8 mouse cellular contexts compared by ENCODE assay signal in genomic region chr2:26483230-26483869, GRCm38 (mm10). TPM values are rescaled to one million over a fixed set of nuclear protein-coding genes. Genes with fewer than 3 reads are reported as not detected.
DNase-seq lines count a peak whose midpoint lies in the region; ATAC-seq and TF ChIP-seq lines count a peak whose summit lies in the region.

No protein-coding gene starts in this region.

- no peak overlapping the region for H3K9ac ChIP-seq in hindbrain, embryonic 12.5 days
- peak overlapping the region; percentile 36; the same call in 1 of the 2 replicates for H3K9ac ChIP-seq in stomach, embryonic 16.5 days (ENCODE audit: low read length)

- peak; percentile 15 for ATAC-seq in G1E (ENCODE audit: extremely low read depth, insufficient number of reproducible peaks, low FRiP score, poor library complexity, severe bottlenecking)
- ATAC-seq in hindbrain, embryonic 12.5 days (ENCODE audit: low FRiP score): no peak
- peak; percentile 90 for ATAC-seq in megakaryocyte progenitor cell, adult 5-6 weeks (replicated peaks; ENCODE audit: poor library complexity)
- ATAC-seq in stomach, embryonic 16.5 days (ENCODE audit: insufficient read depth, low FRiP score): no peak

- TF ChIP-seq CTCF in G1E (IDR thresholded peaks at IDR 0.05; ENCODE audit: low read depth, low read length): no peak

- no peaks in the 10 kb centered on the region for H3K9me3 ChIP-seq in G1E (replicated peaks)
- no peaks in the 10 kb centered on the region for H3K9me3 ChIP-seq in hindbrain, embryonic 12.5 days (replicated peaks)
- H3K9me3 ChIP-seq in stomach, embryonic 16.5 days (replicated peaks; ENCODE audit: control insufficient read depth, low read length): no peaks in the 10 kb centered on the region

- peaks cover 18% of the 10 kb centered on the region for H3K4me1 ChIP-seq in G1E (ENCODE audit: insufficient read depth, low read depth, low read length)
- peaks cover 84% of the 10 kb centered on the region for H3K4me1 ChIP-seq in hindbrain, embryonic 12.5 days
- H3K4me1 ChIP-seq in stomach, embryonic 16.5 days (ENCODE audit: control insufficient read depth, insufficient read depth, low read length): peaks cover 62% of the 10 kb centered on the region

- no peak overlapping the region for H3K4me2 ChIP-seq in hindbrain, embryonic 12.5 days (replicated peaks)
- no peak overlapping the region; the same call in 1 of the 2 replicates for H3K4me2 ChIP-seq in stomach, embryonic 16.5 days (ENCODE audit: low read depth, low read length)

- peak overlapping the region; percentile 64 for H3K27ac ChIP-seq in hindbrain, embryonic 12.5 days
- peak overlapping the region; percentile 83 for H3K27ac ChIP-seq in stomach, embryonic 16.5 days (ENCODE audit: low read length)

- H3K4me3 ChIP-seq in G1E (ENCODE audit: low read depth, low read length): no peak overlapping the region; the same call in 1 of the 2 replicates
- no peak overlapping the region for H3K4me3 ChIP-seq in hindbrain, embryonic 12.5 days
- H3K4me3 ChIP-seq in stomach, embryonic 16.5 days (replicated peaks; ENCODE audit: low read length): no peak overlapping the region

- no peaks in the 10 kb centered on the region for H3K36me3 ChIP-seq in G1E (replicated peaks)
- peaks cover 44% of the 10 kb centered on the region for H3K36me3 ChIP-seq in hindbrain, embryonic 12.5 days
- peaks cover 21% of the 10 kb centered on the region for H3K36me3 ChIP-seq in stomach, embryonic 16.5 days (ENCODE audit: control insufficient read depth, insufficient read depth, low read length)

- 57% methylated on average over 13 of the region's 13 CpGs for WGBS in hindbrain, embryonic 12.5 days
- WGBS in stomach, embryonic 16.5 days: 49% methylated on average over 13 of the region's 13 CpGs

- H3K27me3 ChIP-seq in G1E (ENCODE audit: insufficient read depth, low read length): peaks cover 34% of the 10 kb centered on the region
- H3K27me3 ChIP-seq in hindbrain, embryonic 12.5 days: no peaks in the 10 kb centered on the region
- H3K27me3 ChIP-seq in stomach, embryonic 16.5 days (ENCODE audit: control insufficient read depth, insufficient read depth, low read length): no peaks in the 10 kb centered on the region

- peak; percentile 90 for DNase-seq in 416B (ENCODE audit: low read depth)
- peak; percentile 56 for DNase-seq in G1E (ENCODE audit: low spot score)
- DNase-seq in cerebellum, postnatal 10 days: no peak
- no peak for DNase-seq in kidney, adult 8-10 months
- no peak for DNase-seq in urinary bladder, postnatal 36 days (ENCODE audit: low spot score in 2 of 2)

RNA-seq across cellular contexts. Expression of gene Notch1, which starts 33.1 kb away (rescaled TPM):
- total RNA-seq in G1E (2014; fragmentation: Nextera tagmentation) (not detected in 2 replicates), G1E (2017) (0.06 and 0.71 TPM in 2 replicates)
- 0.02 and 0.06 TPM in 2 replicates for polyA plus RNA-seq in G1E (2012)
- polyA plus RNA-seq in hindbrain, embryonic 12.5 days (2016; fragmentation: Nextera tagmentation; extraction: Ambion mirVana): 38.0 and 41.0 TPM in 2 replicates
- 15.5 and 19.0 TPM in 2 replicates for total RNA-seq in megakaryocyte progenitor cell, adult 5-6 weeks (2015)
- total RNA-seq in megakaryocyte progenitor cell, adult 5-6 weeks (2017): 8.8 and 9.3 TPM in 2 replicates
- 14.1 and 15.4 TPM in 2 replicates for polyA plus RNA-seq in stomach, embryonic 16.5 days (2015; fragmentation: Nextera tagmentation; extraction: Ambion mirVana)

RNA-seq across cellular contexts. Expression of gene Sec16a, which starts 38.3 kb away (rescaled TPM):
- total RNA-seq in G1E (2014; fragmentation: Nextera tagmentation) (74.0 and 83.5 TPM in 2 replicates), G1E (2017) (31.9 and 34.4 TPM in 2 replicates)
- polyA plus RNA-seq in G1E (2012): 24.8 and 37.8 TPM in 2 replicates
- 32.3 and 35.3 TPM in 2 replicates for polyA plus RNA-seq in hindbrain, embryonic 12.5 days (2016; fragmentation: Nextera tagmentation; extraction: Ambion mirVana)
- total RNA-seq in megakaryocyte progenitor cell, adult 5-6 weeks (2015): 33.9 and 48.3 TPM in 2 replicates
- total RNA-seq in megakaryocyte progenitor cell, adult 5-6 weeks (2017): 23.9 and 29.7 TPM in 2 replicates
- polyA plus RNA-seq in stomach, embryonic 16.5 days (2015; fragmentation: Nextera tagmentation; extraction: Ambion mirVana): 28.2 and 31.5 TPM in 2 replicates

Comparison
In these comparisons a context has a peak if more than half of its experiments do, and no peak if none do; other contexts are left out.
1. DNase-seq: peak in 416B (single experiment) and G1E (single experiment); none in cerebellum, postnatal 10 days (0 of 2), kidney, adult 8-10 months (0 of 2) and urinary bladder, postnatal 36 days (0 of 2).
2. ATAC-seq: peak in G1E (single experiment) and megakaryocyte progenitor cell, adult 5-6 weeks (single experiment); none in hindbrain, embryonic 12.5 days (single experiment) and stomach, embryonic 16.5 days (single experiment).
3. RNA of gene Notch1, which starts 33.1 kb away (polyA plus RNA-seq): 38.0 to 41.0 TPM in hindbrain, embryonic 12.5 days and 14.1 to 15.4 TPM in stomach, embryonic 16.5 days; 0.02 to 0.06 TPM in G1E; every median in the first group is over 10 times any median in the second.